Mouse (Mus musculus) adrenal gland, postnatal 0 days (tissue): Measurements from ENCODE around the gene Pafah2. TPM values are rescaled to one million over a fixed set of nuclear protein-coding genes. Genes with fewer than 3 reads are reported as not detected.

Experiments
- microRNA-seq: library from miRNA; unstranded; fragments of <30 nt; microRNA quantifications from one replicate; pipeline ENCODE4, GENCODE M21; 2016; ENCODE audit warnings: borderline replicate concordance; ENCODE audit not compliant: insufficient number of aligned reads
- polyA plus RNA-seq: library from polyadenylated mRNA; unstranded; fragments of >200 nt; fragmentation: Nextera tagmentation; extraction: Ambion mirVana; gene quantifications from 2 replicates; pipeline ENCODE4 v1.2.1, GENCODE M21; 2015

The Pafah2 gene
- 6.1 and 6.2 TPM in 2 replicates for polyA plus RNA-seq

DNA sequence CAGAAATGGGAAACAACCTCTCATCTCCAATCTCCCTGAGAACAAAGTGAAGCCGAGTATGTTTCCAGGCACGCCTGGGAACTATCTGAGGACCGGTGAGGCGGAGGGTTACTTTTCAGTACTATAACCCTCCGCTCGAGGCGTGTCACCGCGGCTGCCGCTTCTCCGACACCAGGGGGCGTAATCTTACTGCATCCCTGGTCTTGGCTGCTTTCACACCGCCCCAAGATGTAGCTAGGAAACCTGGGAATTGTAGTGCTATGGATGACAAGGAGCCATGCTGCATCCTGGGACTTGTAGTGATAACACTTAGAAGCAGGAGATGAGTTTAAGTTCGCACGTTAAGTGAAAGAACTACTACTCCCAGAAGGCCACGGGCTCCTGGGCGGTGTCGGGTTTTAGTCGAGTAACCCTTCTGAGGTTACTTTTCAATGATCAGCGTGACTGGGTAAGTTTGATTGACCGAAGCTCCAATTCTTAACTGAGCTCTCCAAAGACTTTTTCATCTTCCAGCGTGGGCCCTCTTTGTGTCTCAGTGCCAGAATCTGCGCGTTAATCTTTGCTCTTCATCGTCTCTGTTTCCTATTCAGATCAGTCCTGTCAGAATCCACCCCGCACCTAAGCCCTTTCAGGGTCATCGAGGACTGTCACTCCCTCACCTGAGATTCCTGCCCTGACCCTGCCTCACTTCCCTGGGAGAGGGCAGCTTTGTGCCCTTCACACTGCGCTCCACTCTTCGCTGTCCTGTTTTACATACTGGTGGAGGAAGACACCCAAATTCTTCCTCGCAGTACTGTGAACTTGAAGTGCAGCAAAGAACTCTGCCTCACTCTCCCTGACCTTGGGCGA, at the start of gene Pafah2:
Pafah2 (plus strand) TSS at position 344 of the 849 bp plus-strand sequence.

DNA sequence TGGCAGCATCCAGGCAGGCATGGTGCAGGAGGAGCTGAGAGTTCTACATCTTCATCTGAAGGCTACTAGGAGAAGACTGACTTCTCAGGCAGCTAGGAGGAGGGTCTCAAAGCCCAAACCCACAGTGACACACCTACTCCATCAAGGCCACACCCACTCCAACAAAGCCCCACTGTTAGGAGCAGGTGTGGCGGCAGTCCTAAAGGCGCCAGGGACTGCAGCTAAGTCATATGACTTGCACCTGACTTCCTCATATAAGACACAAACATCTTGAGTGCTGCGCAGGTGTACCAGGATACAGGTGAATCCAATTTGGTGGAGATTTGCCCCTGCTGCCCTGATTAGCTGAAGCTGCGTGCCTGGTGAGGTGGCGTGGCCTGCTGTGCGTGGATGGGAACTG, 12.4 kb upstream of the Pafah2 start, which contains the start of gene Extl1:
Extl1 (minus strand) TSS at position 101 of the 400 bp plus-strand sequence.

DNA sequence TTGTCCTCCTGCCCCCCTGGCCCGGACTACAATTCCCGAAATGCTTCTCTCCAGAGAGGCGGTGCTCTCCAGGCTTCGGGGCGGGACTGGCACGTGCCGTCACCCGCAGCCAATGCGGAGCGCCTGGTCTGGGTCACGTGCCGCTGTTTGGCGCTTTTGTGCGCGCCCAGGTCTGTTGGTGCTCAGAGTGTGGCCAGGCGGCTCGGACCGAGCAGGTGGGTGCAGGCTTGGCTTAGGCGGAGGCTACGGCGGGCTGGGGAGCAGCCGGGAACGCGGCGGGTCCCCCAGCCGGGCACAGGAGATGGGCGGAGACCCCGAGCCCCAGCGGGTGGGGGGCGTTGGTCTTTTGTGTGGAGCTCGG, 72.1 kb downstream of the Pafah2 start, which contains the start of gene Stmn1:
Stmn1 (plus strand) TSS at position 106 of the 361 bp plus-strand sequence.

Small RNA genes within 50 kb of the gene (microRNA-seq; reads per million reads assigned to microRNA genes)
- gene Gm23634 = not detected

Other genes with a start within 250 kb of the Pafah2 start
- gene Cep85, start 209.2 kb upstream of the Pafah2 start, polyA plus RNA-seq = 24.0 and 39.9 TPM in 2 replicates
- not detected in 2 replicates for gene Gm7534, start 193.3 kb upstream of the Pafah2 start, polyA plus RNA-seq
- gene Catsper4, start 168.9 kb upstream of the Pafah2 start, polyA plus RNA-seq = not detected in 2 replicates
- 0.46 and 0.55 TPM in 2 replicates for gene Cnksr1, start 157.9 kb upstream of the Pafah2 start, polyA plus RNA-seq
- gene E130218I03Rik, start 152.7 kb upstream of the Pafah2 start, polyA plus RNA-seq = 0.17 TPM in 1 of 2 replicates, not detected in the other
- gene Zfp593, start 150.7 kb upstream of the Pafah2 start, polyA plus RNA-seq = 17.0 and 19.2 TPM in 2 replicates
- not detected in 2 replicates for gene Gm30191, start 149.4 kb upstream of the Pafah2 start, polyA plus RNA-seq
- gene Grrp1, start 142.2 kb upstream of the Pafah2 start, polyA plus RNA-seq = 11.8 and 12.2 TPM in 2 replicates
- gene Pdik1l, start 108.4 kb upstream of the Pafah2 start, polyA plus RNA-seq = 12.5 and 15.1 TPM in 2 replicates
- gene Trim63, start 81.2 kb upstream of the Pafah2 start, polyA plus RNA-seq = 0.41 and 0.68 TPM in 2 replicates
- 5.0 and 7.6 TPM in 2 replicates for gene Slc30a2, start 53.1 kb upstream of the Pafah2 start, polyA plus RNA-seq
- gene Extl1, start 12.5 kb upstream of the Pafah2 start, polyA plus RNA-seq = 1.0 and 1.9 TPM in 2 replicates
- gene Stmn1, start 72.0 kb downstream of the Pafah2 start, polyA plus RNA-seq = 570 and 1,127 TPM in 2 replicates
- gene Paqr7, start 100.4 kb downstream of the Pafah2 start, polyA plus RNA-seq = 27.8 and 50.7 TPM in 2 replicates
- gene Aunip, start 114.7 kb downstream of the Pafah2 start, polyA plus RNA-seq = 1.9 and 4.8 TPM in 2 replicates
- gene Mtfr1l, start 139.1 kb downstream of the Pafah2 start, polyA plus RNA-seq = 107 and 163 TPM in 2 replicates
- gene Selenon, start 155.8 kb downstream of the Pafah2 start, polyA plus RNA-seq = 30.6 and 31.8 TPM in 2 replicates